Mouse (Mus musculus): ENCODE results near the gene Fbxw28.
"Not testable (repeated sequence)": the region's sequence is repeated elsewhere in the genome, so short reads cannot be mapped to it uniquely, and the experiment has no call there.

The Fbxw28 gene

DNA sequence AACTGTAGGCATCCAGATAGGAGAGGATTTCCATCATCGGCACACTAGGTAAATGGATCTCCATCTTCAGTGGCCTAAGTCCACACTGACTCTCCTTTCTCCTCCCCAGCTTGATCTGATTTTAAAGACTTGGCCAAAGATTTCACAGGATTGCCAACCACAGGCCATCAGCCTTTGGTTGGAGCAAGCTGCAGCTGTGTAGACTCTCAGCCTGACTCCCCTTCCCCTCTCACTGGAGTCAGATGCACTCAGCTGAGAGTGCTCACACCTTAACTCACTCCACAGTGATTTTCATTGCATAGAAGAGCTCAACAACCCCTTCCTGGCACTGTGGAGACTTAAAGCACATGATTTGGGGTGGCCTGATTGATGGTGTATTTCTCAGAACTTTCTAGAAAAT lies at the start of gene Fbxw28:
TSS of gene Fbxw28 (minus strand) at position 101 of the 400 bp plus-strand sequence.
- not testable (repeated sequence) for DNase-seq (ENCODE audit: extremely low spot score)

GRCm38 (mm10) chr9:109287576-109287975 lies 51.9 kb downstream of the Fbxw28 start, which contains the start of gene Fbxw14:
Gene Fbxw14 (minus strand): TSS chr9:109287676.
- DNase-seq (ENCODE audit: extremely low spot score): not testable (repeated sequence)

Data from embryo, embryonic 9.5 days (tissue).